Mouse (Mus musculus) stomach, postnatal 0 days (tissue): ENCODE data around the gene Jam3.
A peak's percentile ranks its signal among the peaks of the same experiment; 100 is the strongest.

ENCODE experiments used
- CTCF ChIP-seq: IDR thresholded peaks from 2 replicates; pipeline ENCODE4 v1.5.1; 2016; ENCODE audit warnings: antibody characterized with exemption, low read depth, mild to moderate bottlenecking, moderate library complexity
- EP300 ChIP-seq: optimal IDR thresholded peaks from 2 replicates; pipeline ENCODE3; 2016; ENCODE audit warnings: antibody characterized with exemption

DNA sequence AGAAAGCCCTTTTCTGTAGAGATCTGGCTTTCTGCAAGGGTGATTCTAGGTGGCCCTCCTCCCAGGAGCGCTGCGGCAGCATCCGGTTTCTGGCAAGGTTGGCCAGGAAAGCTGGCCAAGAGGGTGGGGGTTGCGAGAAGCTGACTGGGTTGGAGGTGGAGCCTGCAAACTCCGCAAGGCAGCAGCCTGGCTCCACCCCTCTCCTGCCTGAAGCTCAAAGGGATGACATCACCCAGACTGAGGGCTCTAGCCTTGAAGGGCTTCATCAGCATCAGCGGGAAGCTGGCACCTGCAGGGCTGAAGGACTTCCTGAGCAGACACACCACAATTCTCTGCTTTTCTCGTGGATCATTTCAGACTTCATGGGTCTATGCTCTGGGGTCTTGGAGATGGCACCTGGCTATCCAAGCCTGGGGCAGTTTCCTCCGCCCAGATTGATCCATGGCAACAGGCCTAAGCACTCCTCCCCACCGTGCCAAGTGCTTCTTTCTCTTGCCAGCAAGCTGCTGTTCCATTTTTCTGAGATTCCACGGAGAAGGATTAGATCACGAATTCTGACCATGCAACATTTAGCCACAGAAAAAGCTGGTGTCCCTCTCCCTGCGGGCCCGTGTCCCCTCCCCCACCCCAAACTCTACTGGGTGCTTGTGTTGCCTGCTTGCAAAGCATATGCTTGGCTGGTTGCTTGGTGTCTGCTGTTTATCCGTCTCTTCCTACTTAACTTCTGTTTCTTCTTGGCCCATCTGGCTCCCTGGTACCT is 37.0 kb upstream of the Jam3 start:
- TF ChIP-seq CTCF = peak; percentile 3; the same call in 1 of the 2 replicates
- TF ChIP-seq EP300 = no peak
